Mouse (Mus musculus): ENCODE measurements at regions not wholly inside any gene's neighbourhood (a gene's known extent, or its start where the extent isn't known, plus 50 kb on each side); places are given as distances from the start of the nearest gene placed in this dataset.

GRCm38 (mm10) chr5:53329591-53329990 lies 62.7 kb downstream of the Smim20 start:
- Histone ChIP-seq H3K27me3 (ENCODE audit: control insufficient read depth, insufficient read depth, low read length) (peaks cover 4% of the 10 kb centered on the region), H3K4me1 (ENCODE audit: control insufficient read depth, insufficient read depth, low read length) (no peaks in the 10 kb centered on the region), H3K9me3 (replicated peaks; ENCODE audit: control insufficient read depth, low read length) (no peaks in the 10 kb centered on the region), H3K4me2 (ENCODE audit: low read depth, low read length) (no peak overlapping the region), H3K36me3 (ENCODE audit: control insufficient read depth, insufficient read depth) (no peaks in the 10 kb centered on the region), H3K27ac (ENCODE audit: low read length) (no peak overlapping the region), H3K9ac (ENCODE audit: low read length) (no peak overlapping the region), H3K4me3 (ENCODE audit: low read length) (no peak overlapping the region)
- WGBS = 91% methylated on average over 2 of the region's 2 CpGs
- no peak for ATAC-seq (replicated peaks; ENCODE audit: extremely low read depth, insufficient read depth, low FRiP score)

DNA sequence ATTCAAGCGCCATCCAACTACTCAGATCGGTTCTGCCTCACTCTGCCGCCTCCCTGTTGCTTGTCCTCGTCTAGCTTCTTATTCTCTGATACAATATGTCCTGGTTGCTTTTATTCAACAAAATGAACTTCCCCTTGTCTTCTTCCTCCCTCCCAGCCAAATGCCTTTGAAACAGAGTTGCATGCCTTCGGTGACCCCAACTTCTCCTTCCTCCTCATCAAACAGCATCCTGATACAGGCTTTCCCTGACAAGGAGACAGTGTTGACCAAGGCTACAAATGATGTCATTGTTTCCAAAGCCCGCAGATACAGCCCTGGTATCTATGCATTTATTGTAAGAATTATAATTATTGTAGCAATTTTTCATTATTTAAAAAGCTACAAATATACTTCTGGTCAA lies 69.8 kb downstream of the Smim20 start:
- 66% methylated on average over 6 of the region's 6 CpGs for WGBS
- no peak for ATAC-seq (replicated peaks; ENCODE audit: extremely low read depth, insufficient read depth, low FRiP score)
- no peak overlapping the region for H3K9ac ChIP-seq (ENCODE audit: low read length)

GRCm38 (mm10) chr5:53337816-53338215 lies 70.9 kb downstream of the Smim20 start:
- H3K4me1 ChIP-seq (ENCODE audit: control insufficient read depth, insufficient read depth, low read length) = no peaks in the 10 kb centered on the region
- H3K27me3 ChIP-seq (ENCODE audit: control insufficient read depth, insufficient read depth, low read length) = no peaks in the 10 kb centered on the region
- whole genome bisulfite sequencing = 40% methylated on average over 3 of the region's 3 CpGs

More for the DNA sequence above, 69.8 kb downstream of the Smim20 start:
- H3K4me3 ChIP-seq (ENCODE audit: low read length) = no peak overlapping the region
- no peaks in the 10 kb centered on the region for H3K9me3 ChIP-seq (replicated peaks; ENCODE audit: control insufficient read depth, low read length)
- no peaks in the 10 kb centered on the region for H3K27me3 ChIP-seq (ENCODE audit: control insufficient read depth, insufficient read depth, low read length)
- H3K4me2 ChIP-seq (ENCODE audit: low read depth, low read length) = no peak overlapping the region
- no peak overlapping the region for H3K27ac ChIP-seq (ENCODE audit: low read length)
- H3K4me1 ChIP-seq (ENCODE audit: control insufficient read depth, insufficient read depth, low read length) = no peaks in the 10 kb centered on the region
- H3K36me3 ChIP-seq (ENCODE audit: control insufficient read depth, insufficient read depth) = no peaks in the 10 kb centered on the region

DNA sequence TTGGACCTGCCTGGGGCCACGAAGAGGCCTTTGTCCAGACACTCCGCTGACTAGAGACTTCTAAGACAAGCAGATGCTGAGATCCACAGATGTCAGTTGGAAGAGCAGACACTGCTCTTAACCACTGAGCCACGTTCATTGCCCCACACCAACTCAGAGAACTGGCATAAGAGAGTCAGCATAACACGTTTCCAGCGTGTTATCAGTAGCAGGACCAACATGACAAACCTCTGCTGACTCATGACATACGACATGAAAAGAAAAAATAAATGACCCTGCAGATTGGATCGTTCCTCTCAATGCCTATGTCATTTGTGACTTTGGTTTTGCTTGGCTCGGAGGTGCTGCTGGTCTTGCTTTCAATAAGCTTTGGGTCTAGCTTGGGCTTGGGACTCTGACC lies 78.3 kb downstream of the Smim20 start:
- H3K27me3 ChIP-seq (ENCODE audit: control insufficient read depth, insufficient read depth, low read length) = peaks cover 6% of the 10 kb centered on the region
- WGBS = 75% methylated on average over 8 of the region's 8 CpGs
- ATAC-seq (replicated peaks; ENCODE audit: extremely low read depth, insufficient read depth, low FRiP score) = no peak
- no peaks in the 10 kb centered on the region for H3K4me1 ChIP-seq (ENCODE audit: control insufficient read depth, insufficient read depth, low read length)
- H3K9ac ChIP-seq (ENCODE audit: low read length) = no peak overlapping the region
- H3K9me3 ChIP-seq (replicated peaks; ENCODE audit: control insufficient read depth, low read length) = no peaks in the 10 kb centered on the region
- H3K27ac ChIP-seq (ENCODE audit: low read length) = no peak overlapping the region
- H3K36me3 ChIP-seq (ENCODE audit: control insufficient read depth, insufficient read depth) = no peaks in the 10 kb centered on the region
- H3K4me3 ChIP-seq (ENCODE audit: low read length) = no peak overlapping the region
- no peak overlapping the region for H3K4me2 ChIP-seq (ENCODE audit: low read depth, low read length)

More at GRCm38 (mm10) chr5:53337816-53338215, 70.9 kb downstream of the Smim20 start:
- H3K36me3 ChIP-seq (ENCODE audit: control insufficient read depth, insufficient read depth) = no peaks in the 10 kb centered on the region
- H3K9ac ChIP-seq (ENCODE audit: low read length) = no peak overlapping the region
- no peaks in the 10 kb centered on the region for H3K9me3 ChIP-seq (replicated peaks; ENCODE audit: control insufficient read depth, low read length)
- H3K4me3 ChIP-seq (ENCODE audit: low read length) = no peak overlapping the region
- H3K4me2 ChIP-seq (ENCODE audit: low read depth, low read length) = no peak overlapping the region
- no peak overlapping the region for H3K27ac ChIP-seq (ENCODE audit: low read length)
- no peak for ATAC-seq (replicated peaks; ENCODE audit: extremely low read depth, insufficient read depth, low FRiP score)

GRCm38 (mm10) chr5:53346028-53346427 lies 79.1 kb downstream of the Smim20 start:
- Histone ChIP-seq H3K36me3 (ENCODE audit: control insufficient read depth, insufficient read depth) (no peaks in the 10 kb centered on the region), H3K4me1 (ENCODE audit: control insufficient read depth, insufficient read depth, low read length) (no peaks in the 10 kb centered on the region), H3K4me2 (ENCODE audit: low read depth, low read length) (no peak overlapping the region), H3K4me3 (ENCODE audit: low read length) (no peak overlapping the region), H3K27ac (ENCODE audit: low read length) (no peak overlapping the region), H3K27me3 (ENCODE audit: control insufficient read depth, insufficient read depth, low read length) (peaks cover 11% of the 10 kb centered on the region), H3K9ac (ENCODE audit: low read length) (no peak overlapping the region), H3K9me3 (replicated peaks; ENCODE audit: control insufficient read depth, low read length) (no peaks in the 10 kb centered on the region)
- WGBS = 28% methylated on average over 8 of the region's 8 CpGs
- no peak for ATAC-seq (replicated peaks; ENCODE audit: extremely low read depth, insufficient read depth, low FRiP score)

- WGBS = 47% methylated on average over 8 of the region's 8 CpGs
Measured at GRCm38 (mm10) chr5:53346756-53347155, 79.9 kb downstream of the Smim20 start.

DNA sequence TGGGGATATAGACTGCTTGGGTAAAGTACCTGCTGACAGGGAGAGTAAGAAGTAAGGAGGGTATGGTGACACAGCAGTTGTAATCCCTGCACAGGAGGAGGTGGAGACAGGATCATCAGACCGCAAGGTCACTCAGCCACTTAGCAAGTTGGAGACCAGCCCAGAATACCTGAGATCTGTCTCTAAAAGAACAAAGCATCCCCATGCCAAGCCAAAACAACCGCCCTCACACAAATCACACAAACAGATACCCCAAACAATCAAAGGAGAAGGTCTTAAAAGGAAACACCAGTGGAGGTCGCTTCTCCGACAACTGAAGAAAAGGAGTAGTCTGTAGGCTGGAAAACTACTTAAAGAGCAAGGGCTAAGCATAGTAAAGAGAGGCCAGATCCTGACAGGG lies 86.0 kb downstream of the Smim20 start:
- no peak overlapping the region for H3K4me2 ChIP-seq (ENCODE audit: low read depth, low read length)

More at GRCm38 (mm10) chr5:53346756-53347155, 79.9 kb downstream of the Smim20 start:
- H3K4me3 ChIP-seq (ENCODE audit: low read length) = no peak overlapping the region
- peaks cover 17% of the 10 kb centered on the region for H3K27me3 ChIP-seq (ENCODE audit: control insufficient read depth, insufficient read depth, low read length)
- no peak overlapping the region for H3K4me2 ChIP-seq (ENCODE audit: low read depth, low read length)
- no peaks in the 10 kb centered on the region for H3K9me3 ChIP-seq (replicated peaks; ENCODE audit: control insufficient read depth, low read length)
- H3K27ac ChIP-seq (ENCODE audit: low read length) = no peak overlapping the region
- ATAC-seq (replicated peaks; ENCODE audit: extremely low read depth, insufficient read depth, low FRiP score) = no peak
- no peaks in the 10 kb centered on the region for H3K36me3 ChIP-seq (ENCODE audit: control insufficient read depth, insufficient read depth)
- no peak overlapping the region for H3K9ac ChIP-seq (ENCODE audit: low read length)
- no peaks in the 10 kb centered on the region for H3K4me1 ChIP-seq (ENCODE audit: control insufficient read depth, insufficient read depth, low read length)

DNA sequence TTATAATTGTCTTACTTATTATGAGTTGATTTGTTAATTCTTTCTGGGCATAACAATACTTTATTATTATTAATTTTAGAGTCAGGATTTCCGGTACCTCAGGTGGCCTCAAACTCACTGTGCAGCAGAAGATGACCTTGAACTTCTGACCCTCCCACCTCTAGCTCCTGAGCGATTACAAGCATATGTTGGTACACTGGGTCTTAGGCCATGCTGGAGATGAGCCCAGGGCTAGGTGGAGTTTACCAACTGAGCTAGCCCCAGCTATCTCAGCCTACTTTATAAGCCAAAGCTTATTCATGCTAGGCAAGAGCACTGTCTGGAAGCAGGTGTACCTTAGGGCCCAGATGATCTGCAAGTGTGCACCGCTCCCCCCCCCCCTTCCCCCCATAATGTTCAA lies 87.4 kb downstream of the Smim20 start:
- Histone ChIP-seq H3K9ac (ENCODE audit: low read length) (no peak overlapping the region), H3K27me3 (ENCODE audit: control insufficient read depth, insufficient read depth, low read length) (peaks cover 18% of the 10 kb centered on the region), H3K9me3 (replicated peaks; ENCODE audit: control insufficient read depth, low read length) (no peaks in the 10 kb centered on the region), H3K4me1 (ENCODE audit: control insufficient read depth, insufficient read depth, low read length) (no peaks in the 10 kb centered on the region; the same call in 1 of the 2 replicates), H3K36me3 (ENCODE audit: control insufficient read depth, insufficient read depth) (no peaks in the 10 kb centered on the region), H3K4me3 (ENCODE audit: low read length) (no peak overlapping the region), H3K4me2 (ENCODE audit: low read depth, low read length) (no peak overlapping the region), H3K27ac (ENCODE audit: low read length) (no peak overlapping the region)
- no peak for ATAC-seq (replicated peaks; ENCODE audit: extremely low read depth, insufficient read depth, low FRiP score)
- 88% methylated on average over 3 of the region's 3 CpGs for WGBS

More for the DNA sequence above, 86.0 kb downstream of the Smim20 start:
- WGBS = 25% methylated on average over 4 of the region's 4 CpGs
- Histone ChIP-seq H3K9me3 (replicated peaks; ENCODE audit: control insufficient read depth, low read length) (no peaks in the 10 kb centered on the region), H3K27me3 (ENCODE audit: control insufficient read depth, insufficient read depth, low read length) (peaks cover 18% of the 10 kb centered on the region), H3K9ac (ENCODE audit: low read length) (no peak overlapping the region), H3K27ac (ENCODE audit: low read length) (no peak overlapping the region), H3K4me3 (ENCODE audit: low read length) (no peak overlapping the region), H3K36me3 (ENCODE audit: control insufficient read depth, insufficient read depth) (no peaks in the 10 kb centered on the region), H3K4me1 (ENCODE audit: control insufficient read depth, insufficient read depth, low read length) (no peaks in the 10 kb centered on the region; the same call in 1 of the 2 replicates)
- ATAC-seq (replicated peaks; ENCODE audit: extremely low read depth, insufficient read depth, low FRiP score) = no peak

DNA sequence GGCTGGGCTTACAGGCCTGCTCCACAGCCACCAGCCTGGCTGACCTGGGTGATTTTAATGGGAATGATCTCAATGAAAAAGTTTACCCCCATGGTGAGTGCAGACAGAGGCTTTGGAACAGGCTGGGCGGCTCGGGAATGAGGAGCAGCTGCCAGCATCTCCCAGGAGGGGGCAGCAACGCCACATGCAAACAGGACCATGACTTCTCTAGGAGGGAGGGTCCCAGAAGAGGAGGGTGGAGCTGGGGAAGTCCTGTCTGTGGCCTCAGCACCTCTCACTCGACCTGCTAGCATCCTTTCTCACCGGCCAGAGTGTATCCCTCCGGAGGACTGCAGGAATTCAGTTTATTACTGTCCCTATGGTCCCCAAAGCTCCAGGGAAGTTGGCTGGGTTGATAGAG lies 88.2 kb downstream of the Smim20 start:
- ATAC-seq (replicated peaks; ENCODE audit: extremely low read depth, insufficient read depth, low FRiP score) = peak; percentile 67
- peaks cover 13% of the 10 kb centered on the region for H3K27me3 ChIP-seq (ENCODE audit: control insufficient read depth, insufficient read depth, low read length)
- H3K36me3 ChIP-seq (ENCODE audit: control insufficient read depth, insufficient read depth) = no peaks in the 10 kb centered on the region
- H3K27ac ChIP-seq (ENCODE audit: low read length) = no peak overlapping the region
- no peak overlapping the region for H3K4me3 ChIP-seq (ENCODE audit: low read length)
- no peak overlapping the region for H3K9ac ChIP-seq (ENCODE audit: low read length)
- H3K9me3 ChIP-seq (replicated peaks; ENCODE audit: control insufficient read depth, low read length) = no peaks in the 10 kb centered on the region
- H3K4me2 ChIP-seq (ENCODE audit: low read depth, low read length) = no peak overlapping the region
- no peaks in the 10 kb centered on the region; the same call in 1 of the 2 replicates for H3K4me1 ChIP-seq (ENCODE audit: control insufficient read depth, insufficient read depth, low read length)
- 0% methylated on average over 6 of the region's 6 CpGs for WGBS

Measured in heart, embryonic 16.5 days (tissue).